Mouse (Mus musculus) right cerebral cortex, postnatal 14 days (tissue): ENCODE results near the gene Pex11g.
A peak's percentile ranks its signal among the peaks of the same experiment; 100 is the strongest.

ENCODE experiments used
- DNase-seq: peaks from one replicate; pipeline ENCODE4 v3.0.0; 2022

The Pex11g gene

GRCm38 (mm10) chr8:3480221-3480785 is 12.8 kb upstream of the Pex11g start:
- no peak for DNase-seq

- DNase-seq = no peak
Measured at GRCm38 (mm10) chr8:3475715-3476429, 8.4 kb upstream of the Pex11g start.

- no peak for DNase-seq
Measured at GRCm38 (mm10) chr8:3470562-3470961, 3.1 kb upstream of the Pex11g start, which contains the start of gene Tex45. TSS of gene Tex45 (plus strand) at chr8:3470862.

- no peak for DNase-seq
Measured at GRCm38 (mm10) chr8:3468838-3469237, 1.4 kb upstream of the Pex11g start.

- no peak for DNase-seq
Measured at GRCm38 (mm10) chr8:3467886-3468545, 536 bp upstream of the Pex11g start.

GRCm38 (mm10) chr8:3464309-3464708 is 3.2 kb downstream of the Pex11g start:
- DNase-seq = no peak

GRCm38 (mm10) chr8:3463248-3463647 is 4.2 kb downstream of the Pex11g start:
- DNase-seq = no peak

GRCm38 (mm10) chr8:3451992-3452391 is 15.5 kb downstream of the Pex11g start:
- no peak for DNase-seq

- peak; percentile 39 for DNase-seq
Measured at GRCm38 (mm10) chr8:3450670-3451069, 16.8 kb downstream of the Pex11g start.

GRCm38 (mm10) chr8:3449226-3449625 is 18.3 kb downstream of the Pex11g start:
- no peak for DNase-seq

- DNase-seq = no peak
Measured at GRCm38 (mm10) chr8:3439510-3439909, 28.0 kb downstream of the Pex11g start.

GRCm38 (mm10) chr8:3436492-3436891 is 31.0 kb downstream of the Pex11g start:
- DNase-seq = no peak

- no peak for DNase-seq
Measured at GRCm38 (mm10) chr8:3431113-3431512, 36.4 kb downstream of the Pex11g start.

GRCm38 (mm10) chr8:3429966-3430365 is 37.5 kb downstream of the Pex11g start:
- DNase-seq = no peak

GRCm38 (mm10) chr8:3428426-3428825 is 39.1 kb downstream of the Pex11g start:
- DNase-seq = no peak

- DNase-seq = no peak
Measured at GRCm38 (mm10) chr8:3426211-3426610, 41.3 kb downstream of the Pex11g start.

- DNase-seq = no peak
Measured at GRCm38 (mm10) chr8:3425217-3425616, 42.3 kb downstream of the Pex11g start.

GRCm38 (mm10) chr8:3421507-3421906 is 46.0 kb downstream of the Pex11g start:
- no peak for DNase-seq

- no peak for DNase-seq
Measured at GRCm38 (mm10) chr8:3420105-3420706, 47.3 kb downstream of the Pex11g start.

- DNase-seq = no peak
Measured at GRCm38 (mm10) chr8:3418101-3418500, 49.4 kb downstream of the Pex11g start.

- no peak for DNase-seq
Measured at GRCm38 (mm10) chr8:3417455-3417854, 50.0 kb downstream of the Pex11g start.

GRCm38 (mm10) chr8:3416846-3417245 is 50.6 kb downstream of the Pex11g start:
- no peak for DNase-seq

- DNase-seq = no peak
Measured at GRCm38 (mm10) chr8:3415661-3416060, 51.8 kb downstream of the Pex11g start.

GRCm38 (mm10) chr8:3415259-3415658 is 52.2 kb downstream of the Pex11g start:
- no peak for DNase-seq
